Mouse (Mus musculus) MEL (cell line): ENCODE data around the gene Sh2d3c. TPM values are rescaled to one million over a fixed set of nuclear protein-coding genes. Genes with fewer than 3 reads are reported as not detected.

Experiments used
- DNase-seq: peaks from one replicate; pipeline ENCODE4 v3.0.0; 2011; ENCODE audit warnings: low read depth, low spot score
- H3K27ac ChIP-seq: 2 replicates; pipeline ENCODE4 v1.5.1; 2012; ENCODE audit warnings: low read depth, mild to moderate bottlenecking, control low read depth, low read length, moderate library complexity; ENCODE audit not compliant: control insufficient read depth
- H3K27me3 ChIP-seq, 2 experiments: fragments of 150-350 bp in 1 of 2; sonication (generic) in 1 of 2; 2 replicates each; pipeline ENCODE4 v1.6.1; 2012; ENCODE audit warnings: low read length in 2 of 2, mild to moderate bottlenecking in 2 of 2, improper control_type of control experiment in 1 of 2, moderate library complexity in 1 of 2; ENCODE audit not compliant: insufficient read depth in 2 of 2, control insufficient read depth in 1 of 2
- H3K36me3 ChIP-seq, 2 experiments: 2 replicates each; pipeline ENCODE4 v1.6.1; 2012 to 2014; ENCODE audit warnings: low read length in 2 of 2, improper control_type of control experiment in 1 of 2, inconsistent platforms in 1 of 2, mild to moderate bottlenecking in 1 of 2; ENCODE audit not compliant: insufficient read depth in 2 of 2, control insufficient read depth in 1 of 2
- H3K4me1 ChIP-seq, 2 experiments: fragments of 150-350 bp in 1 of 2; sonication (generic) in 1 of 2; 2 replicates each; pipeline ENCODE4 v1.6.1; 2012; ENCODE audit warnings: low read length in 2 of 2, improper control_type of control experiment in 1 of 2, mild to moderate bottlenecking in 1 of 2; ENCODE audit not compliant: insufficient read depth in 2 of 2, control insufficient read depth in 1 of 2
- H3K4me3 ChIP-seq, 2 experiments: fragments of 150-350 bp in 1 of 2; sonication (generic) in 1 of 2; 2 replicates each; pipeline ENCODE4 v1.5.1; 2012; ENCODE audit warnings: low read depth in 2 of 2, low read length in 2 of 2, mild to moderate bottlenecking in 2 of 2, moderate library complexity in 2 of 2, control low read depth in 1 of 2, improper control_type of control experiment in 1 of 2; ENCODE audit not compliant: control insufficient read depth in 1 of 2, insufficient read depth in 1 of 2
- H3K79me2 ChIP-seq: 2 replicates; pipeline ENCODE4 v1.6.1; 2012; ENCODE audit warnings: mild to moderate bottlenecking, low read length, moderate library complexity; ENCODE audit not compliant: control insufficient read depth, poor library complexity, insufficient read depth
- H3K9ac ChIP-seq: 2 replicates; pipeline ENCODE4 v1.6.1; 2012; ENCODE audit warnings: low read depth, mild to moderate bottlenecking, control low read depth, low read length, moderate library complexity; ENCODE audit not compliant: control insufficient read depth, poor library complexity, severe bottlenecking
- H3K9me3 ChIP-seq: fragments of 150-350 bp; sonication (generic); replicated peaks from 2 replicates; pipeline ENCODE4 v1.6.1; 2012; ENCODE audit warnings: mild to moderate bottlenecking, low read length, improper control_type of control experiment, moderate library complexity; ENCODE audit not compliant: insufficient read depth
- BHLHE40 ChIP-seq: IDR thresholded peaks from 2 replicates; pipeline ENCODE4 v1.6.1; 2012; ENCODE audit warnings: low read depth, mild to moderate bottlenecking, inconsistent platforms, low read length, improper control_type of control experiment, borderline replicate concordance
- ELF1 ChIP-seq: IDR thresholded peaks from 2 replicates; pipeline ENCODE4 v1.6.1; 2014; ENCODE audit warnings: low read depth, mild to moderate bottlenecking, inconsistent platforms, low read length, improper control_type of control experiment, moderate library complexity
- EP300 ChIP-seq, 2 experiments: IDR thresholded peaks; 2 replicates each; pipeline ENCODE4 v1.6.1; 2011; ENCODE audit warnings: improper control_type of control experiment in 2 of 2, low read length in 2 of 2, low read depth in 1 of 2, mild to moderate bottlenecking in 1 of 2
- ETS1 ChIP-seq: IDR thresholded peaks from 2 replicates; pipeline ENCODE4 v1.6.1; 2012; ENCODE audit warnings: low read depth, mild to moderate bottlenecking, inconsistent platforms, low read length, improper control_type of control experiment, moderate library complexity
- GABPA ChIP-seq: IDR thresholded peaks from 2 replicates; pipeline ENCODE4 v1.6.1; 2012; ENCODE audit warnings: low read depth, mild to moderate bottlenecking, inconsistent platforms, low read length, improper control_type of control experiment, moderate library complexity
- GATA1 ChIP-seq: IDR thresholded peaks from 2 replicates; pipeline ENCODE4 v1.6.1; 2011; ENCODE audit warnings: low read depth, low read length, improper control_type of control experiment
- HCFC1 ChIP-seq: IDR thresholded peaks from 2 replicates; pipeline ENCODE4 v1.6.1; 2012; ENCODE audit warnings: low read depth, mild to moderate bottlenecking, inconsistent platforms, low read length, improper control_type of control experiment, moderate library complexity
- JUND ChIP-seq: IDR thresholded peaks from 2 replicates; pipeline ENCODE4 v1.6.1; 2011; ENCODE audit warnings: low read depth, mild to moderate bottlenecking, improper control_type of control experiment, low read length
- KAT2A ChIP-seq: conservative IDR thresholded peaks from 2 replicates; pipeline ENCODE4 v1.6.1; 2012; ENCODE audit warnings: low read depth, low read length, improper control_type of control experiment, inconsistent platforms
- MAFK ChIP-seq: IDR thresholded peaks from 2 replicates; pipeline ENCODE4 v1.6.1; 2011; ENCODE audit warnings: low read depth, mild to moderate bottlenecking, low read length, improper control_type of control experiment, borderline replicate concordance
- MAX ChIP-seq: IDR thresholded peaks from 2 replicates; pipeline ENCODE4 v1.6.1; 2011; ENCODE audit warnings: low read length, improper control_type of control experiment
- MAZ ChIP-seq: IDR thresholded peaks from 2 replicates; pipeline ENCODE4 v1.6.1; 2012; ENCODE audit warnings: low read depth, mild to moderate bottlenecking, inconsistent platforms, low read length, improper control_type of control experiment
- MEF2A ChIP-seq: IDR thresholded peaks from 2 replicates; pipeline ENCODE4 v1.6.1; 2014; ENCODE audit warnings: low read depth, mild to moderate bottlenecking, inconsistent platforms, low read length, improper control_type of control experiment; ENCODE audit not compliant: poor library complexity, insufficient replicate concordance, severe bottlenecking; ENCODE audit errors: extremely low read depth
- MYB ChIP-seq: IDR thresholded peaks from 2 replicates; pipeline ENCODE4 v1.6.1; 2011; ENCODE audit warnings: mild to moderate bottlenecking, low read depth, low read length, improper control_type of control experiment
- MYC ChIP-seq: IDR thresholded peaks from 2 replicates; pipeline ENCODE4 v1.6.1; 2011; ENCODE audit warnings: low read depth, mild to moderate bottlenecking, low read length, improper control_type of control experiment, moderate library complexity
- NELFE ChIP-seq: IDR thresholded peaks from 2 replicates; pipeline ENCODE4 v1.6.1; 2011; ENCODE audit warnings: low read depth, low read length, improper control_type of control experiment
- NRF1 ChIP-seq: IDR thresholded peaks from 2 replicates; pipeline ENCODE4 v1.6.1; 2014; ENCODE audit warnings: low read depth, mild to moderate bottlenecking, inconsistent platforms, low read length, improper control_type of control experiment, moderate library complexity; ENCODE audit not compliant: poor library complexity, insufficient read depth, severe bottlenecking
- POLR2A ChIP-seq, 2 experiments: IDR thresholded peaks; 2 replicates each; pipeline ENCODE4 v1.6.1; 2011 to 2012; ENCODE audit warnings: low read length in 2 of 2, mild to moderate bottlenecking in 2 of 2, control low read depth in 1 of 2, improper control_type of control experiment in 1 of 2, low read depth in 1 of 2, moderate library complexity in 1 of 2; ENCODE audit not compliant: control insufficient read depth in 1 of 2, insufficient read depth in 1 of 2, poor library complexity in 1 of 2
- POLR2AphosphoS2 ChIP-seq: IDR thresholded peaks from 2 replicates; pipeline ENCODE4 v1.6.1; 2011; ENCODE audit warnings: low read length, improper control_type of control experiment
- POLR2AphosphoS5 ChIP-seq: IDR thresholded peaks from 2 replicates; pipeline ENCODE4 v1.6.1; 2012; ENCODE audit warnings: low read depth, borderline replicate concordance, mild to moderate bottlenecking, inconsistent platforms, low read length, moderate library complexity, mixed read lengths
- RCOR1 ChIP-seq: IDR thresholded peaks from 2 replicates; pipeline ENCODE4 v1.6.1; 2012; ENCODE audit warnings: low read depth, mild to moderate bottlenecking, inconsistent platforms, low read length, improper control_type of control experiment
- SIN3A ChIP-seq: IDR thresholded peaks from 2 replicates; pipeline ENCODE4 v1.6.1; 2012; ENCODE audit warnings: low read length, improper control_type of control experiment, inconsistent platforms
- SMC3 ChIP-seq: IDR thresholded peaks from 2 replicates; pipeline ENCODE4 v1.6.1; 2011; ENCODE audit warnings: low read depth, low read length, improper control_type of control experiment
- TAL1 ChIP-seq: IDR thresholded peaks from 2 replicates; pipeline ENCODE4 v1.6.1; 2012; ENCODE audit warnings: mild to moderate bottlenecking, inconsistent platforms, low read length, moderate library complexity, mixed read lengths
- TBP ChIP-seq: IDR thresholded peaks from 2 replicates; pipeline ENCODE4 v1.8.0; 2011; ENCODE audit warnings: low read depth, low read length, improper control_type of control experiment
- TCF12 ChIP-seq: IDR thresholded peaks from 2 replicates; pipeline ENCODE4 v1.6.1; 2014; ENCODE audit warnings: low read depth, mild to moderate bottlenecking, inconsistent platforms, low read length, improper control_type of control experiment, moderate library complexity
- USF1 ChIP-seq: IDR thresholded peaks from 2 replicates; pipeline ENCODE4 v1.6.1; 2014; ENCODE audit warnings: low read depth, mild to moderate bottlenecking, inconsistent platforms, low read length, improper control_type of control experiment, moderate library complexity
- USF2 ChIP-seq, 2 experiments: IDR thresholded peaks; 2 replicates each; pipeline ENCODE4 v1.6.1; 2011 to 2012; ENCODE audit warnings: improper control_type of control experiment in 2 of 2, low read length in 2 of 2, borderline replicate concordance in 1 of 2, inconsistent platforms in 1 of 2, low read depth in 1 of 2, mild to moderate bottlenecking in 1 of 2; ENCODE audit not compliant: insufficient read depth in 1 of 2
- ZC3H11A ChIP-seq: IDR thresholded peaks from 2 replicates; pipeline ENCODE4 v1.6.1; 2012; ENCODE audit warnings: low read depth, mild to moderate bottlenecking, inconsistent platforms, low read length, improper control_type of control experiment
- polyA plus RNA-seq, 2 experiments: library from polyadenylated mRNA; stranded (reverse) in 1 of 2; unstranded in 1 of 2; fragments of >175 nt in 1 of 2; fragments of >200 nt in 1 of 2; gene quantifications; 2 replicates each; pipeline versions ENCODE4 v1.2.1 to v1.2.4; 2012; ENCODE audit warnings: low replicate concordance in 2 of 2, low read depth in 1 of 2; ENCODE audit not compliant: insufficient read length in 2 of 2, insufficient read depth in 1 of 2, missing spikeins in 1 of 2
- total RNA-seq: library from RNA; depleted of rRNA; stranded (reverse); fragments of 300-350 nt; gene quantifications from 2 replicates; pipeline ENCODE4 v1.2.3, GENCODE M21; 2012

Gene Sh2d3c
- total and polyA plus RNA-seq, 3 experiments: 0.19 to 0.43 TPM; not detected in 1

DNA sequence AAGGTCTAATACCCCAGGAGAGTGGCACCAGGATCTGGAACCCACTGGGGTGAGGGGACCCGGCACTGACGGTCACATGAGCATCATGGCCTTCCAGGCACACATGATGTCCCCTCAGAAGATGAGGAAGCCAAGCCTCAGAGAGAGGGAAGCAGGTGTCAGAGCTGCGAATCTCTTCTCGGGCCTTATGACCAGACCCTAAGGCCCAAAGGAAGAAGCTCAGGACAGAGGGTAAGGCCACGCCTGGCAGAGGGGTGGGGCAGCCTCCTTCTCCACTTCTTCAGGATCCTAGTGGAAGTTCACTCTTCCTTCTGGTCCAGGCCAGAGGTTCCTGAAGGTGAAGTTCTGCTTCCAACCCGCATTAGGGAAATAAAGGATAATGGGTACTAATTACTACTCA, 11.8 kb downstream of the Sh2d3c start:
- Histone ChIP-seq H3K27ac (no peak overlapping the region), H3K4me3 (no peak overlapping the region), H3K36me3 (no peaks in the 10 kb centered on the region), H3K9ac (no peak overlapping the region), H3K4me1 (no peaks in the 10 kb centered on the region), H3K79me2 (no peaks in the 10 kb centered on the region), H3K9me3 (no peaks in the 10 kb centered on the region), H3K27me3 (no peaks in the 10 kb centered on the region; a peak in 1 of 4 replicates)
- TF ChIP-seq KAT2A: no peak
- TF ChIP-seq ZC3H11A: no peak
- TF ChIP-seq USF1: no peak
- no peak for TF ChIP-seq TCF12
- TF ChIP-seq POLR2A (IDR thresholded peaks at IDR 0.05; ENCODE audit: control insufficient read depth in 1 of 2, insufficient read depth in 1 of 2, low read depth in 1 of 2, low read length in 2 of 2, poor library complexity in 1 of 2): no peak
- no peak for TF ChIP-seq BHLHE40
- TF ChIP-seq TBP: no peak
- TF ChIP-seq MEF2A: no peak
- no peak for TF ChIP-seq POLR2AphosphoS5
- no peak for TF ChIP-seq NRF1
- no peak for TF ChIP-seq EP300 (IDR thresholded peaks at IDR 0.05; ENCODE audit: low read depth in 1 of 2, low read length in 2 of 2)
- no peak for TF ChIP-seq RCOR1
- no peak for TF ChIP-seq USF2 (IDR thresholded peaks at IDR 0.05; ENCODE audit: borderline replicate concordance in 1 of 2, insufficient read depth in 1 of 2, low read depth in 1 of 2, low read length in 2 of 2)
- TF ChIP-seq GABPA: no peak
- no peak for TF ChIP-seq TAL1
- no peak for TF ChIP-seq MAX
- no peak for TF ChIP-seq SMC3
- no peak for DNase-seq

GRCm38 (mm10) chr2:32734480-32734879, 13.6 kb downstream of the Sh2d3c start:
- no peak overlapping the region for H3K27ac ChIP-seq
- H3K4me1 ChIP-seq: no peaks in the 10 kb centered on the region
- H3K9ac ChIP-seq: no peak overlapping the region
- no peak overlapping the region for H3K4me3 ChIP-seq
- no peaks in the 10 kb centered on the region for H3K9me3 ChIP-seq
- no peak for DNase-seq
- H3K36me3 ChIP-seq: no peaks in the 10 kb centered on the region
- H3K27me3 ChIP-seq: peaks cover 0 to 3% of the 10 kb centered on the region in 2 experiments; a peak in 2 of 4 replicates
- no peaks in the 10 kb centered on the region for H3K79me2 ChIP-seq
- TF ChIP-seq POLR2A (IDR thresholded peaks at IDR 0.05; ENCODE audit: control insufficient read depth in 1 of 2, insufficient read depth in 1 of 2, low read depth in 1 of 2, low read length in 2 of 2, poor library complexity in 1 of 2): no peak
- no peak for TF ChIP-seq POLR2AphosphoS5
- TF ChIP-seq MAFK: no peak
- no peak for TF ChIP-seq SMC3
- TF ChIP-seq ZC3H11A: no peak
- TF ChIP-seq ELF1: no peak
- TF ChIP-seq HCFC1: no peak
- TF ChIP-seq BHLHE40: no peak
- TF ChIP-seq JUND: no peak
- no peak for TF ChIP-seq MYB
- no peak for TF ChIP-seq GABPA
- TF ChIP-seq POLR2AphosphoS2: no peak
- no peak for TF ChIP-seq USF1
- no peak for TF ChIP-seq SIN3A
- TF ChIP-seq MAZ: no peak
- TF ChIP-seq NELFE: no peak
- TF ChIP-seq ETS1: no peak
- TF ChIP-seq GATA1: no peak
- TF ChIP-seq MAX: no peak
- TF ChIP-seq MYC: no peak
